ENCODE assay signal across 24 mouse cellular contexts in the genomic region with DNA sequence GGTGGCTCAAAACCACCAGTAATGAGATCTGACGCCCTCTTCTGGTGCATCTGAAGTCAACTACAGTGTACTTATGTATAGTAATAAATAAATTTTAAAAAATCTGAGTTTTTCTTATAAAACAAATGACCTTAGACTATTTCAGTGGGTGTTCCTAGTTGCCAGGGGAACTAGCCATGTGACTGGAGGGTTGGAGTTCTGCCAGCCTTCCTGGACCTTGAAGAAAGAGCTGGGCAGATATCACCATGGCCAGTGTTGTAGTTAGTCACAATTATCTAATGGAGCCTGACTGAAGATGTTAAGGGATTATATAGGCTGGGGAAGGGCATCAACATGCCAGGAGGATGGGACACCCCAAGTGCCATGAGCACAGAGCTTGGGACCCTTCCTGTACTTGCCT.
DNase-seq lines count a peak whose midpoint lies in the region; TF ChIP-seq lines count a peak whose summit lies in the region.
"Had no signal": no experiment of that assay in that cellular context is flagged by ENCODE, and none has a peak within 500 bp of the region (broad histone marks: within the 10 kb centered on the region; RNA-seq: fewer than 3 reads in every experiment).

No protein-coding gene starts in this region.

- no peak for DNase-seq in layer of hippocampus, adult 2 months (ENCODE audit: low spot score in 2 of 2)
- no peak for DNase-seq in layer of hippocampus, adult 9-11 months
- DNase-seq in 3T3-L1 (ENCODE audit: low read depth, low spot score): peak; percentile 17
- peak; percentile 31 to 51 for DNase-seq in adrenal gland, adult 18-20 months (ENCODE audit: low spot score in 2 of 2)
- peak; percentile 82 for DNase-seq in adrenal gland, postnatal 36 days
- no peak for DNase-seq in embryo, embryonic 9.5 days (ENCODE audit: extremely low spot score)
- DNase-seq in cerebellum, adult 8-10 months: no peak
- no peak for DNase-seq in spleen, adult 12 weeks (ENCODE audit: low spot score)
- DNase-seq: cerebellum, adult 9-10 months; gastrocnemius, postnatal 25 days; heart, adult 2 months; heart, postnatal 14 days; kidney, adult 11 months; kidney, postnatal 4 days; right cerebral cortex, adult 18-20 months; thymus, postnatal 14 days had no signal

- no peak overlapping the region for H3K27ac ChIP-seq in layer of hippocampus, adult 2 months
- H3K27ac ChIP-seq: embryonic facial prominence, embryonic 10.5 days; heart, adult 2 months; heart, embryonic 13.5 days; hindbrain, embryonic 12.5 days; left cerebral cortex, adult 2 months; limb, embryonic 15.5 days; liver, embryonic 15.5 days; midbrain, embryonic 13.5 days had no signal

- H3K4me3 ChIP-seq in layer of hippocampus, adult 2 months: no peak overlapping the region
- H3K4me3 ChIP-seq: embryonic facial prominence, embryonic 10.5 days; heart, adult 2 months; heart, embryonic 13.5 days; hindbrain, embryonic 12.5 days; left cerebral cortex, adult 2 months; limb, embryonic 15.5 days; liver, embryonic 15.5 days; megakaryocyte, embryonic 14.5 days; midbrain, embryonic 13.5 days had no signal

- peak; percentile 38 for TF ChIP-seq CTCF in layer of hippocampus, adult 2 months (conservative IDR thresholded peaks at IDR 0.05)

Comparison
In these comparisons a context has a peak if more than half of its experiments do, and no peak if none do; other contexts are left out.
1. DNase-seq: peak in 3T3-L1 (single experiment), adrenal gland, adult 18-20 months (2 of 2) and adrenal gland, postnatal 36 days (2 of 2); none in layer of hippocampus, adult 2 months (0 of 2), layer of hippocampus, adult 9-11 months (single experiment), embryo, embryonic 9.5 days (single experiment), cerebellum, adult 8-10 months (single experiment) and spleen, adult 12 weeks (single experiment).